Mouse (Mus musculus) NIH3T3 (cell line): Measurements from ENCODE around the gene Svopl.

Experiments used
- DNase-seq: peaks from one replicate; pipeline ENCODE4 v3.0.0-alpha.2; 2012; ENCODE audit warnings: low read depth

Svopl gene

GRCm38 (mm10) chr6:38031924-38032540, 14.8 kb downstream of the Svopl start:
- DNase-seq, result peak; percentile 25

GRCm38 (mm10) chr6:38028205-38028604, 18.6 kb downstream of the Svopl start:
- no peak for DNase-seq

- no peak for DNase-seq
Observed at GRCm38 (mm10) chr6:38027771-38028170, 19.0 kb downstream of the Svopl start.

GRCm38 (mm10) chr6:38023284-38023683, 23.5 kb downstream of the Svopl start:
- no peak for DNase-seq

- no peak for DNase-seq
Observed at GRCm38 (mm10) chr6:38021406-38021805, 25.4 kb downstream of the Svopl start.

GRCm38 (mm10) chr6:38012829-38013228, 34.0 kb downstream of the Svopl start:
- no peak for DNase-seq

- DNase-seq, result peak; percentile 90
Observed at GRCm38 (mm10) chr6:38007459-38007858, 39.3 kb downstream of the Svopl start.

GRCm38 (mm10) chr6:37967386-37967785, 79.4 kb downstream of the Svopl start:
- no peak for DNase-seq

- no peak for DNase-seq
Observed at GRCm38 (mm10) chr6:37951306-37951705, 95.5 kb downstream of the Svopl start.

GRCm38 (mm10) chr6:37936498-37936897, 110.3 kb downstream of the Svopl start:
- no peak for DNase-seq
